Mouse (Mus musculus): ENCODE data around the gene Cntnap2. TPM values are rescaled to one million over a fixed set of nuclear protein-coding genes. Genes with fewer than 3 reads are reported as not detected.
"Not testable (repeated sequence)": the region's sequence is repeated elsewhere in the genome, so short reads cannot be mapped to it uniquely, and the experiment has no call there.

Gene Cntnap2
- total RNA-seq, 2 experiments from 2014 or later = 136 to 147 TPM

DNA sequence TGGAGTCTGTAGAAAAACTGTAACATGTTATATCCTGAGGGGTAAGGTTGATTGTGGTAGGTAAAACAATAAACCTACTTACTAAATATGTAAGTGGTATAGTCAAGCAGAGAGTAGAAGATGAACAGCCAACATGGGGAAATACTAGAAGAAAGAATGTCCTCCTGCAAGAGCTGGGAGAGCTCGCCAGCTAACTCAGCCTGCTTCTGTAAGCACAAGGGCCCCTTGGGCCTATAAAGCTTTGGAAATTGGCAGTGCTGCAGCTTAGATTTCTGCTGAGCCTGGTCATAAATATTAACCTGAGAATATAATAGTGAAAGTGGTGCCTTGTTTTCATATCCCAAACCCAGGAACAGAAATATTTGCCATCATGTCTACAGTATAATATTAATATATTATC lies 2164.4 kb downstream of the Cntnap2 start:
- DNase-seq (ENCODE audit: low spot score in 2 of 2) = not testable (repeated sequence)

DNA sequence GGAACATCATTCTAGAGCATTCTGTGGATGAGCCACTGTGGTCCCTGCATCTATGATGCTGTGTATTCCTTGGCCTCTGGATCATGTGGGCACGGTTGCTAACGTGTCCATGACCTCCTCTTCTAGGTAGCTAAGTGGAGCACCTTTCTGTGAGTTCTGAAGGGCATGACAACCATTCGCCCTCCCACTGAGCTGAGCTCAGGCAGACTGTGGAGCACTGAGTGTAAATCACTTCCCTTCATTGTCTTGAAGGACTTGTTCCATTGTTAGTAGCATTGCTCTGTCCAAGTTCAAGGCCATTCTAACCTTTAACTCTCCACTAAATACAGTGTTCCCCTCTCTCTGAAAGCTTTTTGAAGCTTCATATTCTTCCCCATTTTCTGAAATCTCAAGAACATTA lies 2166.2 kb downstream of the Cntnap2 start:
- not testable (repeated sequence) for DNase-seq (ENCODE audit: low spot score in 2 of 2)

GRCm38 (mm10) chr6:47227601-47228000 lies 2168.4 kb downstream of the Cntnap2 start:
- no peak for DNase-seq (ENCODE audit: low spot score in 2 of 2)

DNA sequence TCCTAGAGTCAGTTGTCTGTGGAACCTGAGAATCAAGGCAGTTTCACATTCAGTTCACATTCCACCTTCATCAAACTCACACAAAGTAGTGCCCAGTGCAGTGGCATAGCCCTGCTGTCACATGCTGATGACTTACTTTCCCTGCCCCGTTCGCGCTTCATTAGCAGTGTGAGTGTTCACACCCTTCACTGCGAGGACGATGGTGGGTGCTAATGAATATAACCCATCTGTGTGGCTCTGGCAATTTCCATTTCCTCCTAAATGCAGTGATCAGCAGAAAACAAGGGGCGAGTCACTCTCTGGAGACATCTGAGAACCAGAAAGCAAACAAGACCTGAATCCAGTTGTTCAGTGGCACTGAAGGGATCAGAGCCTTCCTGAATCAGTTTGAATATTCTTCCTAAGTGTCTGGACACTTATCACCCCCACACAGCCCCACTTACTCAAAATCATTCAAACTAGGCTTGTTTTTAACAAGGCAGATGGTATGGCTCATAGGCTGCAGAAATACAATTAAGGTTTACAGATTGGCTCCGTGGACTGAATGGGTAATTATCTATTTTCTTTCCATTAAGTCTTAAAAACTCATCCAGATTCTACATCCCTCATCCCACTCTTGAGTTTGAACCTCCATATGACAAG lies 2169.6 kb downstream of the Cntnap2 start:
- peak; percentile 49 to 57 for DNase-seq (ENCODE audit: low spot score in 2 of 2)

GRCm38 (mm10) chr6:47231513-47231912 lies 2172.4 kb downstream of the Cntnap2 start:
- DNase-seq (ENCODE audit: low spot score in 2 of 2) = peak; percentile 56 to 87

GRCm38 (mm10) chr6:47239376-47239921 lies 2180.3 kb downstream of the Cntnap2 start:
- DNase-seq (ENCODE audit: low spot score in 2 of 2) = peak; percentile 30 to 48

DNA sequence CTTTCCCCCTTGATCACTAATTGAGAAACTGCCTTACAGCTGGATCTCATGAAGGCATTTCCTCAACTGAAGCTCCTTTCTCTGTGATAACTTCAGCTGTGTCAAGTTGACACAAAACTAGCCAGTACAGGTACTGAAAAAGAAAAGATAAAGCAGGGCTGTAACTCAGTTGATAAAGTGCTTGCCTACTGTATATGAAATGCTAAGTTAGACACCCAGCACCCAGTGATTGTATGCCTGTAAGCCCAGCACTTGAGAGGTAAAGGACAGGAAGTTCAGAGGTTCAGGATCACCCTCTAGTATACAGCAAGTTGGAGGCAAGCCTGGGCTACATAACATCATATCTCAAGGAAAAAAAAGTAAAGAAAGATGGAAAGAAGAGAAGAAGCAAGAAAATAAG lies 2182.2 kb downstream of the Cntnap2 start:
- DNase-seq (ENCODE audit: low spot score in 2 of 2) = no peak

DNA sequence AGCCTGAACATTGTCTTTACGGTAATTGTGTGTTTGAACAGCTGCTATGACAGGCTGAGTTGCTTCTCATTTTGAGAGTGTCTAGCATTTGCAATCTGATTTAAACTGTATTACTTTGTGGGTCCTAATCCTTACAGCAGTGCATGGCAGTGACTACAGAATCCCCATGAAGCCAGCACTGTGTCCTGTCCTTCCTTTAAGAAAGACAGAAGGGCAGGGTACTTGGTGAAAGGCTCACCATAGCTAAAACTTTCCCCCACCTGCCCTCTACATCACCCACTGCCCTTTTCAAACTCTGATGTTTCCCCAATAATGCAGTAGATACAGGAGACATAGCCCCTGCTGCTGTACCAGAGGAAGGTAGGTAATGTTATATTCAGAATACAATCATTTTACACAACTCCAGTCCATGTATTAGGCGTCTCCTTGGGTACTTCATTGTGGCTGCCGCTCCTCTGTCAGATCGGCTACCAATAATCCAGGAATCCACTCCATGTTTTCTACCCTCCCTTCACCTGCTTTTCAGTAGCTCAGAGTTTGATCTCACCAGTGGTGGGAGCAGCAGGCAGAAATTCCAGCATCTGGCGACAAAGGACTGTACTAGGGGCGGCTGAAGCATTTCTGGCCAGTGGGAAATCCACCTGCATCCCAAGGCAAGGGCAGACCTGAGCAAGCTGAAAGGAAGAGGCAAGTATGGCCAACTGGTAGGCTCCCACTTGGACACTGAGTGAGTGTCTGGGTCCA lies 2184.9 kb downstream of the Cntnap2 start:
- peak; percentile 48 to 88 for DNase-seq (ENCODE audit: low spot score in 2 of 2)

DNA sequence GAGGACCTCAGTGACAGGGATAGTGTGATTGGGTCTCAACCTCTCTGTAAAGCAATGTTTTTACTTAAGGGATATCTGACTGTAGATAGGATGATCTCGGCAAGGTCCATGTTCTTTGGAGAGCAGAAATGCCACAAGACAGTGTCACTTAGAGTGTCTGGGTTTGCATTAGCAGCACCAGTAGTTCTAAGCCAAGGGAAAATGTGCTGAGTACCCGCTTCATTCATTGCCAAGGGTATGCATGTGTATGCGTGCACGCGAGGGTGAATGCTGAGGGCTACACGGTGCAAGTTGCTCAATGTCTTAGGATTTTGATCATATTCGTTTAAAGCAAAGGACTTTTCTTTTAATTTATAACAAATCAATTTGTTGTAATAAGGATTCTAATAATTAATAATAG lies 2185.5 kb downstream of the Cntnap2 start:
- DNase-seq (ENCODE audit: low spot score in 2 of 2) = no peak

DNA sequence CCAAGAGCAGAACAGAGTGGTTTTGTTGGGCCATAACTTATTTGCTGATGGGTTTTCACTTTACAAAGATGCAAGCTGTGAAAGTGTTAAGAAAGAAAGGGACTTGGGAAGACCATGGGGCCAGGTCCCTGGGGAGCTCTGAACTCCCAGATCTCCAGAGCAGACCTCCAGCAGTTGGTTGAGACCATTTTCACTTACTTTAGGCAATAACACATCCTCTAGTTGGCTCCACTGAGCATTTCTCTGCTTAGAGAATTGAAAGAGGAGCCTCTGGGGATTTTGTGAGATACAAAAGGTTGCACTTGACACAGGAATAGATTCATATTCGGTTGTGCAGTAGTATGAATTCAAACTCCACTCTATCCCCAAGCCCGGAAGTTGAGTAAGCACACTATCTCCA lies 2196.1 kb downstream of the Cntnap2 start:
- DNase-seq (ENCODE audit: low spot score in 2 of 2) = no peak

GRCm38 (mm10) chr6:47256227-47256887 lies 2197.2 kb downstream of the Cntnap2 start:
- no peak for DNase-seq (ENCODE audit: low spot score in 2 of 2)

- no peak for DNase-seq (ENCODE audit: low spot score in 2 of 2)
Observed at GRCm38 (mm10) chr6:47256918-47257506, 2197.9 kb downstream of the Cntnap2 start.

DNA sequence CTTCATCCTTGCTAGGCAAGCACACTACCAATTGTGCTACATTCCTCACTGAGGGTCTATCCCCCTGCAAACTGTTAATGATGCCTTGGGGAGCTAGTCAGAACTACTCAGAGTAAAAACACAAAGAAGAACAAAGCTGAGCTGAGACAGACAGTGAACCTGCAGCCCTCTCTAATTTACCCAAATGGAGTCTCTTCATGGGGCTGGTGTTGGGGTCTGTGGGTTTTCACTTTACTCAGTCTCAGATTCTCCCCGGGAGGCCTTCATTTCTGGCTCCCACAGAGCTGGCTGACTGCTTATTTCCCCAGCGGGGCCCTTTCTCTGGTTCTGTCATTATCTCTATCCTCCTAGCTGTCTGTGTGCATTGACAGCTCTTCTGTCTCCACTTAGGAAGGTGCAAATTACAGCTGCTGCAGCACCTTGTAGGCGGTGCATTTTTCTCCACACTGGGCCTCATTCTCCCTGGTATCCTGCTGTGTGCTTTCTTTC lies 2200.5 kb downstream of the Cntnap2 start:
- no peak for DNase-seq (ENCODE audit: low spot score in 2 of 2)

DNA sequence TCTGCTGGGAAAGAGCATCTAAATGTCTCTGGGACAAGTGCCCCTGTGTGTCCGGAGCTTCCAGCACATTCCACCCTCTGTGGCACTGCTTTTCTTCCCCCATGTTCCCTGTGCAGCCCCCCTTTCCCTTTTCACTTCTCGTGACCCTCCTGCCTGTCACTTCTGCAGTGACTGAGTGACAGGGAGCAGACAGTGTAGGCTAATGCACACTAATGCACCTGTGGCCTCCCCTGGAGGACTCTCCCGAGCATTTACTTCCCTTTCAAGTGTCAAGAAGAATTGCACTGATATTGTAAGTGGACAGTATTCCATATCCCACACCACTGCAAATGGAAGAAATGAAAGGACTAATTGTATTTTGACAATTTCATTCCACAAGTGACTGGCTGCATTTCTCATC lies 2208.1 kb downstream of the Cntnap2 start:
- no peak for DNase-seq (ENCODE audit: low spot score in 2 of 2)

DNA sequence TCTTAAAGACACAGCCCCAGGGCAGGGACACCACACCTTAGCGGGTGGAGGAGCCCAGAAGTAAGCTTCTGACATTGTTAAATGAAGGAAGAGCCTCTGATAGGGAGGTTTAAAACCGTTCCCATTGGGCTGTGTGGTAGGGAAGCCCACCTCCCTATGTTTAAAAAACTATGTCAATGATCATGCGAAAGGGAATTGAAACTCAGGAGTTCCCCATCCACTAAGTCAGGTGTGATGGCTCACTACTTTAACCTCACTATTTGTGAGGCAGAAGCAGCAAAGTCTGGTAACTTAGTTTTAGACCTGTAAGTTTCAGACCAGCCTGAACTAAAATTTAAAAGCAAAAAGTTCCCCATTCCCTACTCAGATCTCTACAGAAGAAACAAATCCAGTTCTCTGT lies 2210.3 kb downstream of the Cntnap2 start:
- DNase-seq (ENCODE audit: low spot score in 2 of 2) = no peak

DNA sequence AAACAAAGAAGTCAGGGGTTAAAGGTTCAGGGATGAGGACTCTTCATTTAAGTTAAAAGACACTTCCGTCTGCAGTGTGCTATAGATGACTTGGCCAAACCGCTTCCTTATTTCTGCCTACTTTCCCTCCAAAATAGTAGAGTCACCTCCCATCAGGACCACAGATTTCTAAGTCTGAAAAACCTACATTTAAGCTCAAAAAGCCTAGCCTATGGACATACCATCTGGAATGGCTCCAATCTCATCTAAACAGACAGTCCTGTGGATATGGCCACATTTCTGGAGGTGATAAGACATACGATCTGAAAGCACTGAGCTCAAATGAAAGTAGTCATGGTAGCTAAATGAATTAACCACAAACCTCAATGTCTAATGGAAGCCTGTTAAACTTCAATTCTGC lies 2212.4 kb downstream of the Cntnap2 start:
- no peak for DNase-seq (ENCODE audit: low spot score in 2 of 2)

- peak; percentile 9 to 17 for DNase-seq (ENCODE audit: low spot score in 2 of 2)
Observed at GRCm38 (mm10) chr6:47272606-47273575, 2213.7 kb downstream of the Cntnap2 start.

DNA sequence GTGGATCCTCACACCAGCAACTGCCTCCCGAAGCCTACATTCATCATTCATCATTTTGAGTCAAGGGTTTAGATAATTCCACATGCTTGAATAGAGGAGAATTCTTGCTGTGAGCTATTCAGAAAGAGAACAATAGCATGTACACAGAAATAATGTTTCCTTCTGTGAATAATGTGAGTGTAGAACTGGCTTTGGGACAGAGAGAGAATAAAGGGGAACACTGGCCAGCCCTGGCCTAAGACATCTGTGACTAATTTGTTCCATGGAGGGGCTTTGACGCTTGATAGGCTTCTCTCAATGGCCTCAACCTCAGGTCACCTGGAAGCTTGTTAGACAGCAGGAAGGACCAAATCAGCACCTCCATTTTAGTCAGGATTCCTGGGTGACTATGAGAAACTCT lies 2215.9 kb downstream of the Cntnap2 start:
- no peak for DNase-seq (ENCODE audit: low spot score in 2 of 2)

DNA sequence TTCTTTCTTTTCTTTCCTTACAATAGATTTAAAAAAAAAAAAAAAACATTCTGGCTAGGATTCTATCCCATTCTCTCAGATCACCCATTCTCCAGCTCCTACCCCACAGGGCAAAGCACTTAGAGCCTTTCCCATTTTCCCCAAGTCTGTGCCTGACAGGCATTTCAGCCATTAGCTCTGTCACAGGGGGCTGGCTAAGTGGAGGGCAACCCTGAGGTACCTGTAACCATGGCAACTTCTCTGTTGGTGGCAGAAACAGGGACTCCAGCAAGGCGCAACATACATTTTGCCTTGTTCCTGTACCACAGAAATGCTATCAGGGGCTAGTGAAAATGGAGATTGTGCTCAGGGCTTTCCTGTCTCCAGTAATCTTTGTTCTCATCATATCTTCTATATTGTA lies 2220.0 kb downstream of the Cntnap2 start:
- DNase-seq (ENCODE audit: low spot score in 2 of 2) = no peak

GRCm38 (mm10) chr6:47281584-47281983 lies 2222.4 kb downstream of the Cntnap2 start:
- DNase-seq (ENCODE audit: low spot score in 2 of 2) = no peak
